Mouse (Mus musculus): ENCODE results near the gene Vmn2r57. TPM values are rescaled to one million over a fixed set of nuclear protein-coding genes. Genes with fewer than 3 reads are reported as not detected.

Vmn2r57 gene
- polyA plus RNA-seq (2015; fragmentation: Nextera tagmentation; extraction: Ambion mirVana), result 0.02 TPM in 1 of 2 replicates, not detected in the other

DNA sequence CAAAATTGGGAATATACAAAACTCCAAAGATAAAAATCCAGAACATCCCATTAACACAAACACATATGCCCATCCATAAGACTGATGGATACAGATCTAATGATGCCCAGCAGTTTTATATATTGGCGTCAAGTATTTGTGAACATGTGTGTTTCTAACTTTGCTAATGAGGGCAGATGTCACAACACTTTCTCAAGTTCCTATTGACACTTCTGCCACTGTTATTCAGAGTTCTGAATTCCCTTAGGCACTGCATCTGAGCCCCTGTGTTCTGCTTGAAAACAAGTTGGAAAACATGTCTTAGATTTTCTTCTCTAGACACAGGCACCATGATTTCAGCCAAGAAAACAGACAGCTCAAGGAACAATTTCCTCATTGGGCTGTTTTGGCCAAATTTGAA lies at the start of gene Vmn2r57:
Gene Vmn2r57 (minus strand): TSS at position 101 of the 400 bp plus-strand sequence.

DNA sequence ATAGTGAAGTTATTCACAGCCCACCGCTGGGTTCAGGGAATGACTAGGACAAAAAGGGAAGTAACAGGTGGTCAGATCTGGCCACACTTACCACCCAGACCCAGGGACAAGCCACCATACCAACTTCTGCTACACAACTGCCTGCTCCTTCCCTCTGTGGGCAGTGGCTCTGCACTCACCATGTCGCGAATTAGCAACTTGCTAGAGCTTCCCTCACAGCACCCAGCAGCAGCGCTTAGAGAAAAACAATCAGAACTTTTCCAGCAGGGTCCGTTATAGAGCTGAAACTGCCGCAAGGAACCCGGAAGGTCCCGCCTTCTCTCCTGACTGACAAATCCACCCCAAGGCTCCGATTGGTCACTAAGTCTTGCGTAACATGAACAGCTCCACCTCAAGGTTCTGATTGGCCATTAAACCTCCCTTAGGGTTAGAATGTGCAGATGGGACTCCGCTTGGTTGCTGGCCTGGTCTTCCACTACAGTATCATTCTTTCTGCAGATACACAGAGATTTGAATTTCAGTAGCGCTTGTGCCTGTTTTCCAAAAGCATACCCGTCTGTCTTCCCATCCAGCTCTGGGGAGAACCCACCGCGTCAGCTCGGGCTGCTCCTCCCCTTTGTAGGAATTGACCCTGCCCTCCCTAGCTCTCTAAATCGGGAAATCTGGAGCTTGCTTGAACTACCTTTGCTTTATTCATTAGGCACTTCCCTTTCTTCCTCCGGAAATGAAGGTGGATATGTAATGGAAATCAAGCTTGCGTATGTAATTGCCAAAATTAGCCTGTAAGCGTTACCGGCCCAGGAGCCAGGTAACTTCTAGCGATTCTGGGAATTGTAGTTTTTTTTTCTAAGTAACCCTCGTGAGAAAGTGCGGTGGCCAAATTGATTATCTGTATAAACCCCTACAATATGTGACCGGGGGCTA lies 55.2 kb downstream of the Vmn2r57 start, which contains the start of gene AI987944:
Gene AI987944 (minus strand): TSS at position 332 of the 924 bp plus-strand sequence.

Other genes with a start within 250 kb of the Vmn2r57 start
- 6.8 and 7.4 TPM in 2 replicates for gene AI987944, start 55.3 kb downstream of the Vmn2r57 start, polyA plus RNA-seq (2015; fragmentation: Nextera tagmentation; extraction: Ambion mirVana)
- not detected in 2 replicates for gene Gm20449, start 50.7 kb upstream of the Vmn2r57 start, polyA plus RNA-seq (2015; fragmentation: Nextera tagmentation; extraction: Ambion mirVana)
- 4.4 and 5.1 TPM in 2 replicates for gene AW146154, start 51.2 kb upstream of the Vmn2r57 start, polyA plus RNA-seq (2015; fragmentation: Nextera tagmentation; extraction: Ambion mirVana)
- gene Gm6871, start 125.0 kb upstream of the Vmn2r57 start, polyA plus RNA-seq (2015; fragmentation: Nextera tagmentation; extraction: Ambion mirVana), result not detected in 2 replicates
- gene 2610021A01Rik, start 150.5 kb upstream of the Vmn2r57 start, polyA plus RNA-seq (2015; fragmentation: Nextera tagmentation; extraction: Ambion mirVana), result 4.9 and 5.6 TPM in 2 replicates
- 3.4 and 4.5 TPM in 2 replicates for gene Zfp788, start 184.5 kb upstream of the Vmn2r57 start, polyA plus RNA-seq (2015; fragmentation: Nextera tagmentation; extraction: Ambion mirVana)

Data from spleen, postnatal 0 days (tissue).